Mouse (Mus musculus): Measurements from ENCODE around the gene Acot4. TPM values are rescaled to one million over a fixed set of nuclear protein-coding genes. Genes with fewer than 3 reads are reported as not detected.
"Not testable (repeated sequence)": the region's sequence is repeated elsewhere in the genome, so short reads cannot be mapped to it uniquely, and the experiment has no call there.

The Acot4 gene
- polyA plus RNA-seq (2012; rRNA removed), result 2.4 and 2.7 TPM in 2 replicates

DNA sequence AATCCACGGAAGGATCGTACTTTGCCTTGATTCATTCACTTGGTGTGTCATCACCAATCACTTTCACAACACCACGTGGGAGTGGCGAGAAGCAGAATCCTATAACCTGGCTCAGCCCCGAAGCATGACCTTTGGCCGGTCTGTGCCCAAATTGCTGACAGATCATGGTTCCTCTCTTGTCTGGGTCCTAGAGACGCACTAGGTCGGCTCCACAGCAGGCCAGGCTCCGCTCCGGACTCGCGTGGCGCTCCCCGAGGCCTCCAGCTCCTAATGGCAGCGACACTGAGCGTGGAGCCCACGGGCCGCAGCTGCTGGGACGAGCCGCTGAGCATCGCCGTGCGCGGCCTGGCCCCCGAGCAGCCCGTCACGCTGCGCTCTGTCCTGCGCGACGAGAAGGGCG, at the start of gene Acot4:
Acot4 (plus strand) TSS at position 139 of the 400 bp plus-strand sequence.
- DNase-seq (ENCODE audit: low read depth), result not testable (repeated sequence)

- DNase-seq (ENCODE audit: low read depth), result no peak
Measured at GRCm38 (mm10) chr12:83988483-83988882, 49.7 kb upstream of the Acot4 start.

DNA sequence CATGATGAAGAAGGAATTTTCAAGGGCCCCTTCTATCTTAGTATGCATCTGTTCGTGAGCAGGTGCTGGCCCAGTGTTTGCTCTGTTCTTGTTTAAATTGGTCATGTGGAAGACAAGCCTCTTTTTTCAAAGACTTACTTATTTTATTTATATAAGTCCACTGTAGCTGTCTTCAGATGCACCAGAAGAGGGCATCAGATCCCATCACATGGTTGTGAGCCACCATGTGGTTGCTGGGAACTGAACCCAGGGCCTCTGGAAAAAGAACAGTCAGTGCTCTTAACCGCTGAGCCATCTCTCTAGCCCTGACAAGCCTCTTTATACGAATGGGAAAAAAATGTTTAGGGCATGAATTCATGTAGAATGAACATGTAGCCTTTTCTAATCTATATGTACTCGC, 48.8 kb upstream of the Acot4 start:
- no peak for DNase-seq (ENCODE audit: low read depth)

DNA sequence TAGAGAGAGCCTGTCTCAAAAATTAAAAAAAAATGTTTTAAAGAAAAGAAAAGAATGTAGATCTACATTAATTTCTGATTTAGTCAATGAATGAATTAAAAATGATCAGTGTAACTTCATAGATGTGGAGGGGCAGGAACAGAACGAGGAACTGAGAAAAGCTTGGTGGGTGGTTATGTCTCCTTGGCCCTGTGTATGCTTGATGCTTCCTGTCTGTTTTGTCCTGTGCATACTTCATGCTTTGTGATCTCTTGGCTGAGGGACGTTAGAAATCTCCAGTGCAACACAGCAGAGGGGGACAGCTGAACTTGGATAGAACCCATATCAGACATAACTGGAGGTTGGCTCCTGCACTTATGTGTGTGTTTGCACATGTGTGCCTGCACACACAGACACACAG, 41.0 kb upstream of the Acot4 start:
- no peak for DNase-seq (ENCODE audit: low read depth)

DNA sequence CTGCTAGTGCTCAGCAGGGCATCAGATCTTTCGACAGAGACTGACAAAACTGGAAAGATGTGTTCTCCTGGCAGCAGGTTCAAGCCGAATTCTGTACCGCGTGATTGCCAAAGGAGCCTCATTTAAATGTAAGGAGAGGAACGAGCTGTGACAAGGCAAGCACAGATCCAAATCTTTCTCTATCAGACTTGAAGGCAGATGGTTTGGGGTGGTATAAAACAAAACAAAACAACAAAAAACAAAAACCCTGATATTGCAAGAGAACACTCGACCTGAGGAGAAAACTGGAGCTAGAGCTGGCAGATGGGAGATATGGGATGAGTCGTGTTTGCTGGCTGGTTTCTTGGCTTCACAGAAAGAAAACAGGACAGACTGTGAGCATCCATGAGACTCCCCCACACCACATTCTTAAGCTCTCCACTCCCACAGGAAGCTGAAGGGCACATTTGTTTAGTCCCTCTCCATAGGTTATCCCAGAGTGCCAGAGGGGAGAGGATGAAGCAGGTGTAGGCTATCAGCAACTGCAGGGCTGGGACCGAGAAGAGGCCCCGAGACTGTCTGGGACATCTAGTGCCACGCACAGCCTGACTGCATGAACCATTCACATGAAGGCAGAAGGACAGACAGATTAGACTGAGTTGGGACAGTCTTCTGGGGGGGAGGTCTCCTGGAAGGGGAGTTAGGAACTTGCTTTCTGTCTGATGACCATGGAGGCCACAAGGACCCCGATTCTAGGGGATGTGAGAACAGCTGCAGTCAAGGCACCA, 39.7 kb upstream of the Acot4 start:
- peak; percentile 93 for DNase-seq (ENCODE audit: low read depth)

GRCm38 (mm10) chr12:83999237-83999636, 38.9 kb upstream of the Acot4 start:
- DNase-seq (ENCODE audit: low read depth), result not testable (repeated sequence)

- no peak for DNase-seq (ENCODE audit: low read depth)
Measured at GRCm38 (mm10) chr12:84000418-84000817, 37.8 kb upstream of the Acot4 start.

GRCm38 (mm10) chr12:84003866-84004265, 34.3 kb upstream of the Acot4 start:
- DNase-seq (ENCODE audit: low read depth), result no peak

GRCm38 (mm10) chr12:84008251-84008650, 29.9 kb upstream of the Acot4 start:
- DNase-seq (ENCODE audit: low read depth), result no peak

DNA sequence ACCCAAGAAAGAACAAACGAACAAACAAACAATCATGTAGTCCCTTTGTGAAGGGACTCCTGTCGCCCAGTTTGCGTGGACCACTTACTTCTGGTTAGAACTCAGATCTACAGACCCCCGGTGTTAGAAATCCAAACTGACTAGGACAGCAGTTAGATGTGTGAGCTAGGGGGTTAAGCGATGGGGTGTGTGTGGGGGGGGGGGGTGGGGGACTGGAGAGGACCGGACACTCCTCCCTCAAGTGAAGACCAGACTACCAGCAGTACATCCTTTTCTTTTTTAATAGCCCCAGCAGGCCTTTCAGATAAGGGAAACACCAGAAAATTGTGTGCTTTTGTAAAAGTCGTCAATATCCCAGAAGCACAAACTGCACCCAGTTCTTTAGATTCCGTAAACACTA, 29.4 kb upstream of the Acot4 start:
- no peak for DNase-seq (ENCODE audit: low read depth)

- DNase-seq (ENCODE audit: low read depth), result peak; percentile 97
Measured at GRCm38 (mm10) chr12:84009171-84009965, 28.8 kb upstream of the Acot4 start, which contains the start of gene Acot1. TSS of gene Acot1 (plus strand) at chr12:84009490.

DNA sequence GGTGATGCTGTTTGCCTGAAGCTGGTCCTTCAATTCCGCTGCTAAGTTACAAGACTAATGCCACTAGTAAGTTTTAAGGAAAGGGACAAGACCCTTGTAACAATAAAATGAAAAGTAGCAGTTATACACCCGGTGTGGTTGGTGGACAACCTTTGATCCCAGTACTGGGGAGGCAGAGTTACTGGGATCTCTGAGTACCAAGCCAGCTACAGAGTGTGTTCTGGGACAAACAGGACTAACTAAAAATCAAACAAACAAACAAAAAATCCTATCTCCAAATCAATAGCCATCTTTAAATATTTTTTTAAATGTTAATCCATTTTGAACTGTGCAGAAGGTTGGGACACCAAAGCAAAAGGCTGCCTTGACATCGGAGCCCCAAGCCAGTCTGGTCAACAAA, 28.0 kb upstream of the Acot4 start:
- DNase-seq (ENCODE audit: low read depth), result no peak

GRCm38 (mm10) chr12:84011251-84012040, 26.7 kb upstream of the Acot4 start:
- no peak for DNase-seq (ENCODE audit: low read depth)

GRCm38 (mm10) chr12:84013130-84013529, 25.0 kb upstream of the Acot4 start:
- no peak for DNase-seq (ENCODE audit: low read depth)

- no peak for DNase-seq (ENCODE audit: low read depth)
Measured at GRCm38 (mm10) chr12:84013701-84014100, 24.5 kb upstream of the Acot4 start.

DNA sequence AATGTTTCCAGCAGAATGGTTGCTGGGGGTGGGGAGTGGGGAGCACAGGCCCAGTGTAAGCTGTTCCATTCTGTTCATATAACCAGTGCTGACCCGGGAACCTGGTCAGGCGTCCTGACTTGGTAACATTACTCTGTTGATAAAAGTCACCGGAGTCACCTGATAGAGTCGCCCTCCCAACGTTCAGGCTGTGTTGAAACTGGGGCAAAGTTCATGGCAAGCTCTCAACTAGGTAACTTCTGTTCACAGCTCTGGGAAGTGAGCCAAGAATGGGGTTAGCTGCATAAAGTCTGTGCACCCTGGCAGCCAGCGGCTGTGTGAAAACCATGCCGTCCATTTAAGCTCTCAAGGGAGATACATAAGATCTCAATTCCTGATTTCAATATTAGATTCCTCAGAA, 17.7 kb upstream of the Acot4 start:
- DNase-seq (ENCODE audit: low read depth), result not testable (repeated sequence)

- DNase-seq (ENCODE audit: low read depth), result not testable (repeated sequence)
Measured at GRCm38 (mm10) chr12:84022266-84022665, 15.9 kb upstream of the Acot4 start.

GRCm38 (mm10) chr12:84023052-84023745, 15.0 kb upstream of the Acot4 start:
- no peak for DNase-seq (ENCODE audit: low read depth)

DNA sequence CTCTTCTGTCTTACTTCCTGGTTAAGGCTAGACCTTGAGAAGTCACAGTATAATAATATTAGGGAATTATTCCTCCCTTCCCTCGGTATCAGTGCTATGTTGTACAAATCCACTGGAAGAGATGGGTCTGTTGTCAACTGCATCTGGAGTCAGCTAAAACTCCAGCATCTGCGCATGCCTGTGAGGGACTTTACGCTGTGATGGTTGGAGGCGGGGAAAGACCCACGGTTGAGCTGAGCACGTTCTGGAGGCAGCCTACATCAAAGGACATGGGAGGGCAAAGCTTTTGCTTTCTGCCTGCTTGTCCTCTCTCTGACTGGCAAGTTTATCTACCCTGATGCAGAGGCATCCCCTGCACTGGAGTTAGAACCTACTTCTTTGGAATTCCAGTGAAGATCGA, 12.3 kb upstream of the Acot4 start:
- DNase-seq (ENCODE audit: low read depth), result no peak

- DNase-seq (ENCODE audit: low read depth), result not testable (repeated sequence)
Measured at GRCm38 (mm10) chr12:84028328-84028727, 9.9 kb upstream of the Acot4 start.

GRCm38 (mm10) chr12:84029043-84029442, 9.1 kb upstream of the Acot4 start:
- DNase-seq (ENCODE audit: low read depth), result not testable (repeated sequence)
